Mouse (Mus musculus) ovary, postnatal 10 days (tissue): ENCODE results near the gene Eif4a3.
A peak's percentile ranks its signal among the peaks of the same experiment; 100 is the strongest.
"Not testable (repeated sequence)": the region's sequence is repeated elsewhere in the genome, so short reads cannot be mapped to it uniquely, and the experiment has no call there.

Experiments
- DNase-seq: peaks from one replicate; pipeline ENCODE4 v3.0.0; 2022; ENCODE audit warnings: low spot score

The Eif4a3 gene

DNA sequence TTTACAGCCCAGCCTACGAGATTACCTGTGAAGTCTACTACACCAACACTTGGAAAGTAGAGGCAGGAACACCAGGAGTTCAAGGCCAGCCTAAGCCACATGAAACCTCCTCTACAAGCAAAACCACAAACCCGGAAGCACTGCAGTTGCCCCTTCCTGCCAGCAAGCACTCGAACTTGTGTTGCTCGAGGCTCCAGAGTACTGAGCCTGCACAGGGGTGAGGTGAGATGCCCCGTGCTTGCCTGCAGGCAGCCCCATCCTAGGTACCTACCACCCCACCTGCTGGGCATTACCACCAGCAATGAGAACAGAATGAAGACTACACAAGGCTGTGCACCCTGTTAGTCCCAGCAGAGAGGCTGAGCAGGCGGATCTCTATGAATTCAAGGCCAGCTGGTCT is 1.9 kb downstream of the Eif4a3 start:
- DNase-seq: no peak

DNA sequence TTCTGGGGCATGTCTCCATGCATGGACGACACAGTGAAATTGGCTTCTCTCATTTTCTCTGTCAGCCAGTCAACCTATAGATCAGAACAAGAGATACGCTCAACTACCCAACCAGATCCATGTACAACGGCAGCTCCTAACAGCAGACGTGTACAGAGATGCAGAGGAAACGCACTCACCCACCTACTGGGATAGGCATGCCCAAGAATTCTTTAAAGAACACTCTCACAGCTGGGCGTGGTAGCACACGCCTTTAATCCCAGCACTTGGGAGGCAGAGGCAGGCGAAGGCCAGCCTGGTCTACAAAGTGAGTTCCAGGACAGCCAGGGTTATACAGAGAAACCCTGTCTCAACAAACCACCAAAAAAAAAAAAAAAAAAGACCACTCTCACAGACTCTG is 7.0 kb downstream of the Eif4a3 start:
- not testable (repeated sequence) for DNase-seq

DNA sequence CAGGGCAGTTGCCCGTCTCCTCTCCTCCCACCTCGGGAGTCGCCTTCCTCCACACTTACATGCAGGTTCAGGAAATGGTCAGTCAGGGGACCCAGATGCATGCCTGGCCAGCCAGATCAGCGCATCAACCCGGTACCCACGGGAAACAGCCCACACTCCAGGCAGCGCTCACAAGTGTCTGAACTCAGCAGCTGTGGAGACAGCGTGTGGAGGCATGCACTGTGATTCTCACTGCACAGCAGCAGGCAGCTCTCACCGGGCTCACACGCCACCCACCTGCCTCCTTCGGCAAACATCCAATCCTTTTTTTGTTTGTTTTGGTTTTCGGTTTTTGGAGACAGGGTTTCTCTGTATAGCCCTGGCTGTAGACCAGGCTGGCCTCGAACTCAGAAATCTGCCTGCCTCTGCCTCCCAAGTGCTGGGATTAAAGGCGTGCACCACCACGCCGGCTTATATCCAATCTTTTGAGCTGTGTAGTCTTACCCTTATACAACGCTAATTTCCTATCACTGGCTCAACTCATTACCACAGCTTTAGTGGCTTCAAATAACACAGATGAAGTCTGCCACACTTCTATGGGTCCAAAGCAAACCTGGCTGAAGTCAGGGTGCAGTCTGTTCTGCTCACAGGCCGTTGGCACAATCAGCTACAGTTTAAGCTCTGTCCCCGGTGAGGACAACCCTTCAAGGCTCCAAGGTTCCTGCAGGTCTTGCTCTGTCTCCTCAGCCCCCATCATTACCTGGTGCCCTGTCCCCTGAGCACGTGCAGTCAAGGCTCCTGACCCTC is 12.5 kb downstream of the Eif4a3 start:
- no peak for DNase-seq

DNA sequence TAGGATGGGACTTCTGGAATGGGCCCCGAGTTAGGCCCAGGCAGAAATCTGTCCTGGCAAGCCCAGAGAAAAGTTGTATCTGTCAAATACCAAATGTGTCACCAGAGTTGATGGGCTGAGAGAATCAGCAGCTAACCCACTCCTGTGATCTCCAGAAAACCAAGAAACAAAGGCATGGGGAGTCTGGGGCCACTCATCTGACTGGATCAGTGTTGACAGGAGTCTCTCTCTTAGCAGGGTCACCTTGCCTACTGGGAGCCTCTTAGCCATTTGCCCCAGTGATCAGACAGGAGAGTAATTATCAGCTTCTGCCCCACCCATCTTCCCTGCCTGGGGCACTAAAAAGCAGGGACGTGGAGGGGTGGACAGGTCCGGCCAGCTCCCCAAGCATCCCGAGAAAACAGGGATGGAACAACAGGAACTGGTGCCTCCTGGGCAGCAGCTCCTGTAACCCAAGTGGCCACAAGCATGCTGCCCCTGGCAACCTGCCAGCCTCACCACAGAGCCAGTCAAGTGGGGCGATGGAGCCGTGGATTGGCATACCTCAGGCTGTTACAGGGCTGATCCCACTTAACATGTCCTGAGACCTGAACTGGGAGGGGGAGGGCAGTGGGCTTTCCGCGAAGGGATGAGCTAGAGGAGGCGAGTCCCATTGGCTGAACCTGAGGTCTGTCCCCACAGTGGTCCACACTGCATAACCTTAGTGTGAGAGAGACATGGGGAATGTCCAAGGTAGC is 13.9 kb downstream of the Eif4a3 start:
- DNase-seq: no peak

DNA sequence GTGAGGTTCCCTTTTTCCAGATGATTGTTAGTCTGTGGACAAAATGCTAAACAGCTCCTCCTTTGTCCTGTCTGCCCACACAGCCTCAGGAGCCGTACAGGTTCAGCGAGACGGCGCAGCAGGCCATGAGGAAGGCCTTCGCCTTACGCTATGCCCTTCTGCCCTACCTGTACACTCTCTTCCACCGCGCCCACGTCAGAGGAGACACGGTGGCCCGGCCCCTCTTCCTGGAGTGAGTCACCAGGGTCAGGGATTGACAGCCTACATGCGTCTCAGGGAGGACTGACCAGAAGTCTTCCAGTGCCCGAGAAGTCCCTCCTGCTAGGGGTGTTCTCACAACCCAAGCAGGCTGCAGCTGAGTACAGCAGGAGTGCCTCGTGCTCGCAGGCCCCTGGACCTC is 18.9 kb downstream of the Eif4a3 start:
- DNase-seq: no peak

DNA sequence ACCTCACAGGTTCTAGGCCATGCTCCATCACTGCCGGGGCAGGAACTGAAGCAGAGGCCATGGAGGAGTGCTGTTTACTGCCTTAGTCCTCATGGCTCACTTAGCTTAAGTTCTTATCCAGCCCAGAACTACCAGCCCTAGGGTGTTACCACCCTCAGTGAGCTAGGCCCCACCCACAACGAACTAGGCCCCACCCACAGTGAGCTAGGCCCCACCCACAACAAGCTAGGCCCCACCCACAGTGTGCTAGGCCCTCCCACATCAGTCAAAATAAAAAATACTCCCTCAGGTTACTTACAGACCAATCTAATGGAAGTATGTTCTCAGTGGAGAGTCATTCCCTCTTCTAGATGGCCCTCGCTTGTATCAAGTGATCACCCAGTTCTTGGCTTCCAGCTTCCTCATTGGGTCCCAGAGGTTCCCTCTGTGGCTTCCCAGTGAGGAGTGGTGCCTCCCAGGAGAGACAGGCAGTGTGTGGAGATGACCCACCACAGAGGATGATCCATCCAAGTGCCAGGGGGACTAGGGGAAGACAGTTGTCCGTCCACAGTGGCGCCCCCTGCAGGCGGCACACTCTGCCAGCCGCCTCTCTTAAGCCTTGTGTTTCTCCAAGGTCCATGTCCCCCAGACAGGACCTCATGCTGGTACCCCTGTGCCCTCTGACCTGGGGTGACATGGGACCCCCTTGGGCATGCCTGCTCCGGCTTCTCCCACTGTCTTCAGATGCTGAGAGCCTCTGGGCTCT is 26.5 kb downstream of the Eif4a3 start:
- no peak for DNase-seq

DNA sequence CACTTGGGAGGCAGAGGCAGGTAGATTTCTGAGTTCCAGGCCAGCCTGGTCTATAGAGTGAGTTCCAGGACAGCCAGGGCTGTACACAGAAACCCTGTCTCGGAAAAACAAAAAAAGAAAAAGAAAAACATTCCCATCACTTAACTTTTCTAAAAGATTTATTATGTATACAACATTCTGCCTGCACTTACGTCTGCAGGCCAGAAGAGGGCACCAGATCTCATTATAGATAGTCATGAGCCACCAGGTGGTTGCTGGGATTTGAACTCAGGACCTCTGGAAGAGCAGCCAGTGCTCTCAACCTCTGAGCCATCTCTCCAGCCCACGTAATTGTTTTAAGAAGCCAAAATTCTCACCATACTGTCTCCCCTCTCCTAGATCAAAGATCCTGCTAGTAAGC is 27.4 kb downstream of the Eif4a3 start:
- DNase-seq: not testable (repeated sequence)

DNA sequence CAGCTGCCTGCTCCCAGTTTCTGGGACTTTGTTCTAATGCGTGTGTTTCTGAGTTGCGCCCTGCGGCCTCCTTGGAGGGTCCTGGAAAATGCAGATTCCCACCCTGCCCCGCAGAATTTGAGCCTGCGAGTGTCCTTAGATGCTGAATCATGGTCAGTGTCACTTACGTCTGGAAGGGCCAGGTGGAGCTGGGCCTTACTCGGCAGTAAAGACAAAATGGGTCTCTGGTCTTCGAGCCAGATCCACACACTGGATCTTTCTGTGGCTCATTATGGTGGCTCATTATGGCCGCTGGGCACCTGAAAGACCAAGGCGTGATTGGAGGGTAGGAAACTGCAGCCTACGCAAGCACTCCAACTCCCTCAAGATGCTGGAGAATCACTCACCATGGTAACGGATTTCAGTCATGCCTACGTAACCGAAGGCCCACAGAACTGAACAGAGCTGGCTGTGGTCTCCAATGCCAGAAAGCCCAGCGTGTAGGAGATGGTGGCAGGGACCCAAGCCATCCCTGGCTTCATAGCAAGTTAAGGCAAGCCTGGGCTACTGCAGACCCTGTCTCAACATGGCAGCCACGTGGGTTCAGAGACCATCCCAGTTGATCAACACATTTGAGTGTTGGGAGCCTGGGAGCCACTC is 31.2 kb downstream of the Eif4a3 start:
- no peak for DNase-seq

DNA sequence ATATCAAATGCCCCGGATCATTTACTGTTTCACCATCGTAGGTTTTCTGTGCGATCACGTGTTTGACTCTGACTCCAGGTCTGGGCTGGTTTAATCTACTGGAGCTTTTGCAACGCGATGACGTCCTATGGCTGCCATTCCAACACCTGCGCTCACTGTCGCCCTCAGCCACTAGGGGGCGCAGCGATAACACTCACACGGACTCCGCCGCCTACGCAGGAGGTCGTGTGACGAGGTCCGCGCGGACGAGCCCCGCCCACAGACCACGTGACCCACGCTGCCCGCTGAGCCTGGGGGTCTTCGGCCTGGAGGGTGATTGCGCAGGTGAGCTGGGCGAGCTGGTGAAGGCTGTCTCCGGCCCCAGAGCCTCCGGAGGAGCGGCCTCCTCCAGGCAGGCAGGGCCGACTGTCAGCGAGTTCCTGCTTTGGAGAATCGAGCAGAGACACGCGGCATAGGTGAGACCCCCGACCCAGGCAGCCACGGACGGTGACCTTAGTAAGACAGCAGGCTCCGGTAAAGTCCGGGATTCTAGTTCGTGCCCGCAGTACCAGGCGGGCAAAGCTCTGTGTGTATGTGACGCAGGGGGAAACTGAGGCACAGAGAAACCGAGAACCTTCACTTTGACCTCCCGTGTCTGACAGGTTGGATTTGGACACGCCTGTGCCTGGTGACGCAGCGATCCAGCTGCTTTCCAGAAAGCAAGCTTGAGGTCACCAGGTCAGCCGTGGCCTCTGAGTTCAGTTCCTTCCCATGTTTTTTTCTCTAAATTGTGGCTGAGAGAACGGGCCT is 31.9 kb downstream of the Eif4a3 start, which contains the start of gene Gaa:
Gaa (plus strand) TSS at position 120 of the 789 bp plus-strand sequence.
- peak; percentile 90 for DNase-seq

DNA sequence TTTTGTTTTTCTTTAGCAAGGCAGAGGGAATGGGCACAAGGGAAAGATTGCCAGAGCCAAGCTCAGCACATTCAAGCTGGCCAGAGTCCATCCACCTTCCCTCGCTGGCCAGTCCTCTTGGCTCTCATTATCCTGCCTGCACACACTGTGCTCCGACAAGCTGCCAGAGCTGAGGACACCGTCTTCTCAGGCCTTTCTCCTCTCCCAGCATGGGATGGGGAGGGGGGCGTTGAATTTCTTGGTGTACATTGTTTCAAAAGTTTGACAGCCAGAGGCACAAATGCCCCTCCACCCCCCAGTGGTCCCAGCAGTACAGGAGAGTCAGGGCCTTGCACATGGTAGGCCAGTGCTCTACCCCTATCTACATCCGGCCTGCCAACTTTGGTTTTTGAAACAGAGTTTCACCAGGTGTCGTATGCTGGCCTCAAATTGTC is 32.6 kb downstream of the Eif4a3 start:
- DNase-seq: no peak

DNA sequence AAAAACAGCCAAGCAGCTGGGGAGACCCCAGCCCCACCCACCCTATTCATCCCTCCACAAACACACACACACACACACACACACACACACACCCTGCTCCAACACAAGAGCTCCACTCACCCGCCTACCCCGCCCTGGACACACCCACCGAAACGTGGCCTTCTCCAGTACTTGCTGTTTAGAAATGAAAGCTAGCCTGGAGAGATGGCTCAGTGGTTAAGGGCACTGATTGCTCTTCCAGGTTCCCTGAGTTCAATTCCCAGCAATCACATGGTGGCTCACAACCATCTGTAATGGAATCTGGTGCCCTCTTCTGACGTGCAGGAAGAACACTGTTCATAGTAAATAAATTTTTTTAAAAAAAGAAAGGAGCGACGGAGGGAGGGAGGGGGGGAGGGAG is 34.1 kb downstream of the Eif4a3 start:
- DNase-seq: no peak

DNA sequence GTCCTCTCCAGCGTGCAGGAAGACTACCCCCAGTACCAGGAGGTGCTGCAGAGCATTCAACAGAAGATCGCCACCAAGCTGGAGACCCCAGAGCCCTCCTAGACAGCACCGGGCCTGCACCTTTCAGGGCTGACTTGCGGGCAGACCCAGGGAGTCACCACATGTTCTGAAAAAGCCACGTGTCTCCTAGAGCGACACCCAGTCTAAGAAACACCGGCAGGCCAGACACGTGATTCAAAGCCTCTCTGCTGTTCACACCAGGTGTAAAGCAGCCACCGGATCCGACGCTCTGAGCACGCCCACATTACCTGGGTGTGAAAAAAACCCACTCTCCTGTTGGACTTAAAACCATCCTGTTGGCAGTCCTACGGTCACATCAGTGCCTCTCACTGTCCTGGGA is 35.5 kb downstream of the Eif4a3 start:
- no peak for DNase-seq

DNA sequence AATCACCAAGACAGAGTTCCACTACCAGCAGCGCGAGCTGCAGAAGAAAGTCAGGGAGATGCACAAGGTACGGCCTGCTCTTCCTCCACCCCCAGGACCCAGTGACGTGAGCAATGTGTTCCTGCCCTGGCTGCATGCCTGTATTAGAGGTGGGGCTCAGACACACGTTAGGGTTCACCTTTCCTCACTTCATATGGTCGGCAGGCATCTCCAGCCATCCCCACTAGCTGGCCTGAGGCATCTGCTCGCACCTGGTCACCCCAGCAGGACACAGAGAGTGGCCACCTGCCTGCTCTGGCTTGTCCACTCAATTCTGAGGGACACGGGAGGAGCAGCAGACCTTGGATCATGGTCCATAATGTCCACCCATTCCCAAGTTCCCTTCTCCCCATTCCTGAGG is 39.9 kb downstream of the Eif4a3 start:
- no peak for DNase-seq

DNA sequence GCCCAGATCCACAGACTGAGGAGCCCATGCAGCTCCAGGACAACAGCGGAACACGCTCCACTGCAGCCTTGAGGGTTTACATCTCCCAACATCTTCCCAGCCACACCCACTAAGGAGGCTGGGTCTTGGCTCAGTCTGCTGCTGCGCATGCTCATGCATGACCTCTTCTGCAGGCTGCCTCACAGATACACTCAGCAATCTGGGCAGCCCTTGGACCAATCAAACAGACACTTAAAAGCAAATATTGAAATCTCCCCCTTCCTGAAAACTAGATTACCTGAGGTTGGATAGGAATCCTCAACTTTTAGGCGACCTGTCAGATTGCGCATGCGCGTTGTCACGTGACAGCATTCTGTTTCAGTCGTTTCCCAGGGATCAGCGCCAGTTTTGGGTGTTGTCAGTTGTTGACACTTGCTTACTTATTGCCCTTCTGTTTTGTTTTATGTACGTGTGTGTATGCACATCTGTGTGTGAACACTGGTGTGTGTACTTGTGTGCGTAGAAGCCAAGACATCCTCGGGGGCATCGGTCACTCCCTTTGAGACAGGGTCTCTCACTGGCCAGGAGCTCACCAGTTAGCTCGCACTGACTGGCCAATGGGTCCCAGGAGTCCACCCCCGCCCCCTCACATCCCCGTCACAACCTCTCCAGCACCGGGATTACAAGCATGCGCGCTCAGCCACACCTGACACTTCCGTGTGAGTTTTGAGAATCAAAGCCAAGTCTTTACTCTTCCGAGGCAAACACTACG is 41.1 kb downstream of the Eif4a3 start:
- no peak for DNase-seq

DNA sequence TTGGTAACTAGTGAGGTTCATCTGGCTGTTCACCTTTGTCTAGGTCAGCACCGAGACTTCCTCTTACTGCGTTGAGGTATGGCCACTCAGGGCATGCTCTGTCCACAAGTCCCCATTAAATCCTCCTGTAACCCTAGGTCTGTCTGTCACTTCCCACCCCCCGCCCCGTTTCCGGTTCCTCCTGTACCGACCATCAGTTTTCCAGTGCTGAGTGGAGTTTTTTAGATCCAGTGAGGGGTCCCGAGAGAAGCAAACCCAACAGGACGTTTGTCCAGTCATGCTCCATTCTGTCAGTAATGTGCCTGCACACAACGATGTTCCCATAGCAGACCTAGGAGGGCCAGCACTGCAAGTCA is 41.7 kb downstream of the Eif4a3 start:
- no peak for DNase-seq

DNA sequence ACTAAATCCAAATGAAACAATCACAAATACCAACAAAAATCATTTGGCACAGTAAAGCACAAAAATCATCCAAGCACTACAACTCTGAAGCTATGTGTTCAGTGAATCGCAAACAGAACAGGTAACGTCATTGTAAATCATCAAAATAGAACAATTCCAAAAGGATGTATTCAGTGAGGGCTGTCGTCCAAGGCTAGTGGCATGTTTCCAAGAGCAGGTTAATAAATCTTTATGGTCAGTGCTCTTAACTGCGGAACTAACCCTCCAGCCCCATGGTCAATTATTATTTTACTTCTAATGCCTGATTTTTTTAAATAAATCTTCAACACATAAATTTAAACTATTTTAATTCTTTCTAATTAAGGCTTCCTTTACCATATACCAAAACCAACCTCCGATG is 43.3 kb downstream of the Eif4a3 start:
- not testable (repeated sequence) for DNase-seq

DNA sequence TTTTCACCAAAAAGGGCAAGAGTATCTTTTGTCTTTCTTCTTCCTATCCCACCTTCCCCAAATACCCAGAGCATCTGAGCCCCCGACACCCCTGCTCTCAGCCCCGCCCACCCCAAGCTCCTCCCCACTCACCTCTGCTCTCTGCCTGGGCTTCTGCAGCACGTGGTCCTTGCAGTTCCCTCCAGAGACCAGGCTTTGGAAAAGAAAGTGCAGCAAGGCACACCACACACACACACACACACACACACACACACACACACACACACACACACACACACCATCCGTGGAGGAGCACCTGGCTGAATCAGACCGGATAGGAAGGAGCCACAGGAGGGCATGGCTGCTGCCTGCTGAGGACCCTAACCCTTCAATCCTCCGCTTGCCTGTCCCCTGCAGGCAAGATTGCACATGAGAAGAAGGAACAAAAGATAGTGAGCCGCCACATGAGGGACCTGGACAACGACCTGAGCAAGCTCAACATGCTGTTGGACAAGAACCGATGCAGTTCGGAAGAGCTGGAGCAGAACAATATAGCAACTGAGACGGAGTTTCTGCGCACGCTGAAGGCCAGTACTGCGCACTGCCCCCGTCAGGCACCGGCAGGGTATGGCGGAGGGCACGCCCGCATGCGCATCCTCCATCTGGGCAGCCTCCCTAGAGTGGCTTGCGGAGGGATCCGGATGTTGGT is 46.9 kb downstream of the Eif4a3 start:
- DNase-seq: no peak

DNA sequence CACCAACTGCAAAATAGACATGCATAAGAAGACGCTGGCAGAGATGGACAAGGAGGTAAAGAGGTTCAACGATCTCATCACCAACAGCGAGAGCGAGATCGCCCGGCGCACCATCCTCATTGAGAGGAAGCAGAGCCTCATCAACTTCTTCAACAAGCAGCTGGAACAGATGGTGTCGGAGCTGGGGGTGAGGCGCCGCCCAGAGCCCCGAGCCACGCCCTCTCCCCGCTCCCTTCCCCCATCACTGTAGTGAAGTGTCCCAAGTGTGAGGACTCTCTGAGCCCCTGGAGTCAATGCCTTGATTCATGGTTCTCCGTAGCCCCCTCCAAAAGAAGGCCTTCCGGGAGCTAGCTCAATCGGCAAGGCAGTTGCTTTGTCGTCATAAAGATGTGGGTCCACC is 48.9 kb downstream of the Eif4a3 start:
- no peak for DNase-seq

DNA sequence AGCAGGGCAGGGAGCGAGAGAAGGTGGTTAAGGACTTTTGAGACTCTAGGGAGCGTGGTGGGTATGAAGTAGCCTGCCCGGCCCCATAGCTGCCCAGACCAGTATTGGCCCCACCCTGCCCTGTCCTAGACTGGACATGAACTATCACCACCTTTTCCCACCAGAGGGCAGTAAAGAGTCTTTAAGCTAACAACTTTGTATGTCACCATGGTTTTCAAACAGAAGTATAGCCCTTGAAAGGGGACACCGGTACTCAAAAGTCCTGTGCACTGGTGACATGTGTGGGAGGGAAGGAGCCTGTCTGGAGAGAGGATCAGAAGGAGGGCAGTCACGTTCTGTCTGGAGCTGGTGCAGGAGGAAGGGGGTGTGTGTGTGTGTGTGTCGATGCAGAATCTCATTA is 50.9 kb downstream of the Eif4a3 start:
- DNase-seq: no peak

DNA sequence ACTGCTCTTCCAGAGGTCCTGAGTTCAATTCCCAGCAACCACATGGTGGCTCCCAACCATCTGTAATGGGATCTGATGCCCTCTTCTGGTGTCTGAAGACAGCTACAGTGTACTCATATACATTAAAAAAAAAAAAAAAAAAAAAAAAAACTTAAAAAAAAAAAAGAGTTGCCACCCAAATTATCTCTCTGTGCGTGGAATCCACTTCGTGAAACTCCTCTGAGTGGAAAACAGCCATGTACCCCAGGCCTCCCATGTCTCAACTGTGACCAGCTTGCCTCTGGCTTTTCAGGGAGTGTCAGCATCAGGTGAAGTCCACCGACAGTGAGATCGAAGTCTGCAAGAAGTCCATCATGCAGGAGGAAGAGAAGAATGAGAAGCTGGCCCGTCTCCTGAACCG is 54.3 kb downstream of the Eif4a3 start:
- DNase-seq: not testable (repeated sequence)
